Mouse (Mus musculus): ENCODE results near the gene Gm9736. TPM values are rescaled to one million over a fixed set of nuclear protein-coding genes. Genes with fewer than 3 reads are reported as not detected.
"Not testable (repeated sequence)": the region's sequence is repeated elsewhere in the genome, so short reads cannot be mapped to it uniquely, and the experiment has no call there.

The Gm9736 gene
- polyA plus RNA-seq, 1 experiment from 2014 or later, result not detected

GRCm38 (mm10) chr10:77782442-77782841, 31.3 kb upstream of the Gm9736 start, which contains the start of gene Gm3250:
Gene Gm3250 (minus strand): TSS chr10:77782542.
- not testable (repeated sequence) for H3K27ac ChIP-seq (replicated peaks; ENCODE audit: low read depth, low read length); DNase-seq; H3K27me3 ChIP-seq (ENCODE audit: control insufficient read depth, insufficient read depth, low read length); H3K4me2 ChIP-seq (ENCODE audit: low read length); H3K9me3 ChIP-seq (ENCODE audit: control insufficient read depth, low read length); ATAC-seq (ENCODE audit: low FRiP score, low TSS enrichment); H3K4me3 ChIP-seq (replicated peaks; ENCODE audit: low read depth, low read length); H3K9ac ChIP-seq (replicated peaks; ENCODE audit: low read length); H3K36me3 ChIP-seq (ENCODE audit: control insufficient read depth, insufficient read depth, low read length); H3K4me1 ChIP-seq (ENCODE audit: control insufficient read depth, insufficient read depth, low read length)
- 60% methylated on average over 1 of the region's 1 CpGs for WGBS

- not testable (repeated sequence) for H3K27ac ChIP-seq (replicated peaks; ENCODE audit: low read depth, low read length); ATAC-seq (ENCODE audit: low FRiP score, low TSS enrichment); H3K27me3 ChIP-seq (ENCODE audit: control insufficient read depth, insufficient read depth, low read length); H3K4me3 ChIP-seq (replicated peaks; ENCODE audit: low read depth, low read length); H3K36me3 ChIP-seq (ENCODE audit: control insufficient read depth, insufficient read depth, low read length); H3K4me2 ChIP-seq (ENCODE audit: low read length); H3K9ac ChIP-seq (replicated peaks; ENCODE audit: low read length); DNase-seq; H3K4me1 ChIP-seq (ENCODE audit: control insufficient read depth, insufficient read depth, low read length); H3K9me3 ChIP-seq (ENCODE audit: control insufficient read depth, low read length)
- 64% methylated on average over 1 of the region's 1 CpGs for WGBS
Observed at GRCm38 (mm10) chr10:77776844-77777243, 25.7 kb upstream of the Gm9736 start, which contains the start of gene Gm7138. Gene Gm7138 (minus strand): TSS chr10:77776944.

GRCm38 (mm10) chr10:77772142-77772541, 21.0 kb upstream of the Gm9736 start:
- not testable (repeated sequence) for H3K36me3 ChIP-seq (ENCODE audit: control insufficient read depth, insufficient read depth, low read length); H3K9ac ChIP-seq (replicated peaks; ENCODE audit: low read length); ATAC-seq (ENCODE audit: low FRiP score, low TSS enrichment); H3K4me1 ChIP-seq (ENCODE audit: control insufficient read depth, insufficient read depth, low read length); H3K4me3 ChIP-seq (replicated peaks; ENCODE audit: low read depth, low read length); H3K4me2 ChIP-seq (ENCODE audit: low read length); DNase-seq; H3K9me3 ChIP-seq (ENCODE audit: control insufficient read depth, low read length); H3K27me3 ChIP-seq (ENCODE audit: control insufficient read depth, insufficient read depth, low read length); H3K27ac ChIP-seq (replicated peaks; ENCODE audit: low read depth, low read length)
- 88% methylated on average over 2 of the region's 3 CpGs for WGBS

- WGBS, result 79% methylated on average over 1 of the region's 1 CpGs
- not testable (repeated sequence) for H3K9me3 ChIP-seq (ENCODE audit: control insufficient read depth, low read length); H3K4me3 ChIP-seq (replicated peaks; ENCODE audit: low read depth, low read length); H3K4me1 ChIP-seq (ENCODE audit: control insufficient read depth, insufficient read depth, low read length); H3K27ac ChIP-seq (replicated peaks; ENCODE audit: low read depth, low read length); H3K27me3 ChIP-seq (ENCODE audit: control insufficient read depth, insufficient read depth, low read length); ATAC-seq (ENCODE audit: low FRiP score, low TSS enrichment); H3K4me2 ChIP-seq (ENCODE audit: low read length); DNase-seq; H3K9ac ChIP-seq (replicated peaks; ENCODE audit: low read length); H3K36me3 ChIP-seq (ENCODE audit: control insufficient read depth, insufficient read depth, low read length)
Observed at GRCm38 (mm10) chr10:77771225-77771624, 20.1 kb upstream of the Gm9736 start, which contains the start of gene Gm3238. Gene Gm3238 (minus strand): TSS chr10:77771325.

- no peak for DNase-seq
- WGBS, result 81% methylated on average over 1 of the region's 1 CpGs
- Histone ChIP-seq H3K9me3 (ENCODE audit: control insufficient read depth, low read length) (no peaks in the 10 kb centered on the region), H3K4me3 (replicated peaks; ENCODE audit: low read depth, low read length) (no peak overlapping the region), H3K4me2 (ENCODE audit: low read length) (no peak overlapping the region), H3K4me1 (ENCODE audit: control insufficient read depth, insufficient read depth, low read length) (no peaks in the 10 kb centered on the region), H3K36me3 (ENCODE audit: control insufficient read depth, insufficient read depth, low read length) (no peaks in the 10 kb centered on the region), H3K9ac (replicated peaks; ENCODE audit: low read length) (no peak overlapping the region), H3K27ac (replicated peaks; ENCODE audit: low read depth, low read length) (no peak overlapping the region), H3K27me3 (ENCODE audit: control insufficient read depth, insufficient read depth, low read length) (no peaks in the 10 kb centered on the region)
- ATAC-seq (ENCODE audit: low FRiP score, low TSS enrichment), result no peak
Observed at GRCm38 (mm10) chr10:77769727-77770126, 18.6 kb upstream of the Gm9736 start.

- not testable (repeated sequence) for H3K36me3 ChIP-seq (ENCODE audit: control insufficient read depth, insufficient read depth, low read length); H3K4me1 ChIP-seq (ENCODE audit: control insufficient read depth, insufficient read depth, low read length); ATAC-seq (ENCODE audit: low FRiP score, low TSS enrichment); H3K4me3 ChIP-seq (replicated peaks; ENCODE audit: low read depth, low read length); H3K9ac ChIP-seq (replicated peaks; ENCODE audit: low read length); H3K4me2 ChIP-seq (ENCODE audit: low read length); H3K27ac ChIP-seq (replicated peaks; ENCODE audit: low read depth, low read length); H3K9me3 ChIP-seq (ENCODE audit: control insufficient read depth, low read length); H3K27me3 ChIP-seq (ENCODE audit: control insufficient read depth, insufficient read depth, low read length); DNase-seq
- WGBS, result no CpG with 5 or more reads among the region's 1 CpGs
Observed at GRCm38 (mm10) chr10:77759582-77759981, 8.4 kb upstream of the Gm9736 start, which contains the start of gene Gm3233. Gene Gm3233 (minus strand): TSS chr10:77759682.

- DNase-seq (no peak), ATAC-seq (ENCODE audit: low FRiP score, low TSS enrichment) (no peak)
- Histone ChIP-seq H3K9me3 (ENCODE audit: control insufficient read depth, low read length) (no peaks in the 10 kb centered on the region), H3K27me3 (ENCODE audit: control insufficient read depth, insufficient read depth, low read length) (no peaks in the 10 kb centered on the region), H3K36me3 (ENCODE audit: control insufficient read depth, insufficient read depth, low read length) (no peaks in the 10 kb centered on the region), H3K4me2 (ENCODE audit: low read length) (no peak overlapping the region), H3K9ac (replicated peaks; ENCODE audit: low read length) (no peak overlapping the region), H3K4me1 (ENCODE audit: control insufficient read depth, insufficient read depth, low read length) (no peaks in the 10 kb centered on the region), H3K27ac (replicated peaks; ENCODE audit: low read depth, low read length) (no peak overlapping the region), H3K4me3 (replicated peaks; ENCODE audit: low read depth, low read length) (no peak overlapping the region)
Observed at GRCm38 (mm10) chr10:77753448-77753847, 2.3 kb upstream of the Gm9736 start.

GRCm38 (mm10) chr10:77752312-77752711, 1.2 kb upstream of the Gm9736 start:
- ATAC-seq (ENCODE audit: low FRiP score, low TSS enrichment); DNase-seq; H3K4me3 ChIP-seq (replicated peaks; ENCODE audit: low read depth, low read length); H3K9me3 ChIP-seq (ENCODE audit: control insufficient read depth, low read length); H3K36me3 ChIP-seq (ENCODE audit: control insufficient read depth, insufficient read depth, low read length); H3K27ac ChIP-seq (replicated peaks; ENCODE audit: low read depth, low read length); H3K9ac ChIP-seq (replicated peaks; ENCODE audit: low read length); H3K4me2 ChIP-seq (ENCODE audit: low read length); H3K27me3 ChIP-seq (ENCODE audit: control insufficient read depth, insufficient read depth, low read length); H3K4me1 ChIP-seq (ENCODE audit: control insufficient read depth, insufficient read depth, low read length): not testable (repeated sequence)
- WGBS, result 62% methylated on average over 3 of the region's 3 CpGs

- H3K27me3 ChIP-seq (ENCODE audit: control insufficient read depth, insufficient read depth, low read length); H3K9ac ChIP-seq (replicated peaks; ENCODE audit: low read length); DNase-seq; H3K27ac ChIP-seq (replicated peaks; ENCODE audit: low read depth, low read length); H3K9me3 ChIP-seq (ENCODE audit: control insufficient read depth, low read length); H3K4me3 ChIP-seq (replicated peaks; ENCODE audit: low read depth, low read length); H3K4me1 ChIP-seq (ENCODE audit: control insufficient read depth, insufficient read depth, low read length); H3K36me3 ChIP-seq (ENCODE audit: control insufficient read depth, insufficient read depth, low read length); H3K4me2 ChIP-seq (ENCODE audit: low read length); ATAC-seq (ENCODE audit: low FRiP score, low TSS enrichment): not testable (repeated sequence)
- 90% methylated on average over 1 of the region's 1 CpGs for WGBS
Observed at GRCm38 (mm10) chr10:77750686-77751085, 468 bp downstream of the Gm9736 start.

All from midbrain, embryonic 14.5 days (tissue).